Mouse (Mus musculus) frontal cortex, adult 2 months (tissue): ENCODE measurements around the gene Gm13178. TPM values are rescaled to one million over a fixed set of nuclear protein-coding genes. Genes with fewer than 3 reads are reported as not detected.

Experiments used
- DNase-seq, 2 experiments: peaks; one replicate each; pipeline ENCODE4 v3.0.0; 2022; ENCODE audit warnings: low spot score in 1 of 2; ENCODE audit errors: extremely low spot score in 1 of 2
- polyA plus RNA-seq: library from polyadenylated mRNA; depleted of rRNA; stranded (reverse); fragments of >200 nt; gene quantifications from 2 replicates; pipeline ENCODE4 v1.2.3, GENCODE M21; 2012; rRNA removed

The Gm13178 gene
- not detected in 2 replicates for polyA plus RNA-seq

DNA sequence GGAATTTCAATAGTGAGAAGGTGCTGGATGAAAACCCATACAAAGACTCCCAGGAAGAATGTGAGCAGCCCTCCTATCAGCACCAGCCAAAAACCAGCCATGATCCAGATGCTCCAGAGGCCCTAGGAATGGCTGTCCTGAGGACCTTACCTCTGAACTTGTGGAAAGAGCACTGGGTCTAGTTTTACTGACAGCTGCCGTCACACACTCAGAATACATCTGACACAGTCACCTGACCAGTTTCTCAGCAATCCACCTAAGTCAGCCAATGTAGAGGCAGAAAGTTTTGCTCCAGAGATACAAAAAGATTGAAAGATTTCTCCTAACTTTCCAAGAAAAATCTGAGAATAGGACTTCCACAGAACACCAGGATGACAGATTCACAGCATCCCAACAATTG lies at the start of gene Gm13178:
Gm13178 (minus strand) TSS at position 101 of the 400 bp plus-strand sequence.
- no peak for DNase-seq

- DNase-seq, result peak; percentile 23 to 76
Measured at GRCm38 (mm10) chr4:144765722-144766121, 44.5 kb upstream of the Gm13178 start.

GRCm38 (mm10) chr4:144749139-144749538 lies 27.9 kb upstream of the Gm13178 start:
- no peak for DNase-seq

GRCm38 (mm10) chr4:144719691-144720090 lies 1.5 kb downstream of the Gm13178 start:
- DNase-seq, result no peak

GRCm38 (mm10) chr4:144718288-144718687 lies 2.9 kb downstream of the Gm13178 start:
- DNase-seq, result no peak

DNA sequence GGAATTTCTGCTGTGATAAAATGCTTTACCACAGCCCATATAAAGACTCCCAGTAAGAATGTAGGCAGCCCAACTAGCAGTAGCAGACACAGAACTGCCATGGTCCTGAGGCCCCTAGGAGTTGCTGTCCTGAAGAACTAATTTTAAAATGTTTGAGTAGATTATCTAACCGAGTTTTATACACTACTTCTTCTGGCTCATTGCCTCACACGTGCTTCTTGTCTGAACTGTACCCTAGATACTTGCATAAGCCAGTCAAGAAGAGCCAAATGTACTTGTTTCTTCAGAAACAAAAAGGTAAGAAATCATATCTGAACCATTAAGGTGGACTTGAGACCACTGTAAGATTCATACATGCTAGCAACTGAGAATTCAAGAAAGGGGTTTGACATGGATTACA lies 34.9 kb downstream of the Gm13178 start, which contains the start of gene Gm436:
Gm436 (minus strand) TSS at position 101 of the 400 bp plus-strand sequence.
- DNase-seq, result no peak

Other genes starting within 250 kb of the Gm13178 start
- gene 9430007A20Rik, start 201.6 kb downstream of the Gm13178 start, polyA plus RNA-seq, result not detected in 2 replicates
- gene Gm13124, start 156.3 kb downstream of the Gm13178 start, polyA plus RNA-seq, result not detected in 2 replicates
- not detected in 2 replicates for gene Aadacl4, start 107.7 kb downstream of the Gm13178 start, polyA plus RNA-seq
- gene Gm436, start 35.0 kb downstream of the Gm13178 start, polyA plus RNA-seq, result not detected in 2 replicates
- gene Gm438, start 65.2 kb upstream of the Gm13178 start, polyA plus RNA-seq, result not detected in 2 replicates
- gene Dhrs3, start 171.4 kb upstream of the Gm13178 start, polyA plus RNA-seq, result 26.4 and 28.0 TPM in 2 replicates